Mouse (Mus musculus) intestine, embryonic 14.5 days (tissue): ENCODE data around the gene Lgals8. TPM values are rescaled to one million over a fixed set of nuclear protein-coding genes. Genes with fewer than 3 reads are reported as not detected.
"Not testable (repeated sequence)": the region's sequence is repeated elsewhere in the genome, so short reads cannot be mapped to it uniquely, and the experiment has no call there.

Experiments used
- ATAC-seq: fragments of 200-750 bp; cut with Nextera tagmentation; replicated peaks from 2 replicates; pipeline ENCODE4 v1.8.0; 2017; ENCODE audit warnings: low read depth, moderate number of reproducible peaks, moderate TSS enrichment, moderate library complexity; ENCODE audit not compliant: low FRiP score, low TSS enrichment
- DNase-seq: peaks from one replicate; pipeline ENCODE4 v3.0.0-alpha.2; 2018; ENCODE audit warnings: low spot score
- H3K27ac ChIP-seq: fragments of 300-500 bp; sonication (generic); 2 replicates; pipeline ENCODE4 v1.5.1; 2014; ENCODE audit warnings: low read depth, mild to moderate bottlenecking, control low read depth
- H3K27me3 ChIP-seq: fragments of 300-500 bp; sonication (generic); replicated peaks from 2 replicates; pipeline ENCODE4 v1.6.1; 2014; ENCODE audit warnings: low read length, control low read depth; ENCODE audit not compliant: control insufficient read depth, insufficient read depth
- H3K36me3 ChIP-seq: fragments of 300-500 bp; sonication (generic); 2 replicates; pipeline ENCODE4 v1.6.1; 2014; ENCODE audit warnings: low read length, control low read depth; ENCODE audit not compliant: control insufficient read depth, insufficient read depth
- H3K4me1 ChIP-seq: fragments of 300-500 bp; sonication (generic); replicated peaks from 2 replicates; pipeline ENCODE4 v1.6.1; 2014; ENCODE audit warnings: low read length, control low read depth, mixed read lengths; ENCODE audit not compliant: control insufficient read depth, insufficient read depth
- H3K4me2 ChIP-seq: fragments of 300-500 bp; sonication (generic); 2 replicates; pipeline ENCODE4 v1.6.1; 2014; ENCODE audit warnings: low read length
- H3K4me3 ChIP-seq: fragments of 300-500 bp; sonication (generic); 2 replicates; pipeline ENCODE4 v1.5.1; 2014; ENCODE audit warnings: low read depth, low read length, control low read depth, mixed read lengths
- H3K9ac ChIP-seq: fragments of 300-500 bp; sonication (generic); 2 replicates; pipeline ENCODE4 v1.6.1; 2014; ENCODE audit warnings: mild to moderate bottlenecking, low read length
- H3K9me3 ChIP-seq: fragments of 300-500 bp; sonication (generic); 2 replicates; pipeline ENCODE4 v1.6.1; 2016; ENCODE audit warnings: low read length, control low read depth; ENCODE audit not compliant: control insufficient read depth
- WGBS: fragments of 180-500 bp; shearing (Covaris S2); extraction: QIAGEN DNeasy Blood & Tissue Kit; methylation state at CpG from one replicate; pipeline ENCODE4 v1.1.7; 2014; 5-methylcytosine and 5-hydroxymethylcytosine counted together
- polyA plus RNA-seq: library from polyadenylated mRNA; unstranded; fragments of >200 nt; fragmentation: Nextera tagmentation; extraction: Ambion mirVana; gene quantifications from 2 replicates; pipeline ENCODE4 v1.2.1, GENCODE M21; 2014

Lgals8 gene
- polyA plus RNA-seq, 1 experiment from 2014 or later: 28.2 TPM

DNA sequence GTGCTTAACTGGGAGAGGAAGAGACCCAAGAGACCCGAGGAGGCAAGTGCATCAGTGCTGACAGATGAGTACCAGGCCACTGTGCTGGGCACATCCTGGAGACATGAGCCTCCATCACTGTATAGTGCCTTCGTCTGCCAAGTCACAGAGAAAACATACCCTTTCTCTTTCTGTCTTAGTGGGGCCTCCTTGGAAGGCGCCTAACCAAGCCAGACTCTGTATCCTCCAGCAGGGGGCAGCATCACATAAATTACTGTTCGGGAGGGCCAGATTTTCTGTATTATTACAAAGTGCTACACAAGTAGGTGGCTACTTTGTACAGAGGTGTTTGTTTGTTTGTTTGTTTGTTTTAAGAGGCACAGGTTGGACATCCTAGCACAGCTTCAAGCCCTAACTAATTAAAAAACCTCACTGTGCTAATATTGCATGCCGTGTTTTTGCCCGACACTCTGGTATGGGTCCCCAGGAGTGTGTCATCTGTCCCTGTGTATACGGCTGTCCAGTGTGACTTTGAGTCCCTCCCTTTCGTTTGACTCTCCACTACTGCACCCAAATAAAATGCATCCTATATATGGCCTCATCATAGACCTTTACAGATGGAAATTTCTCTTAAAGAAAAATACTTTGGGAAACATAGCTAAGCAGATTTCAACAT lies 9.1 kb upstream of the Lgals8 start:
- WGBS: 38% methylated on average over 8 of the region's 8 CpGs
- no peaks in the 10 kb centered on the region for H3K27me3 ChIP-seq
- DNase-seq (peak; percentile 88), ATAC-seq (peak; percentile 73)
- no peak overlapping the region for H3K4me2 ChIP-seq
- H3K27ac ChIP-seq: no peak overlapping the region
- no peaks in the 10 kb centered on the region for H3K36me3 ChIP-seq
- no peak overlapping the region for H3K4me3 ChIP-seq
- no peaks in the 10 kb centered on the region for H3K4me1 ChIP-seq
- no peaks in the 10 kb centered on the region for H3K9me3 ChIP-seq
- H3K9ac ChIP-seq: no peak overlapping the region

DNA sequence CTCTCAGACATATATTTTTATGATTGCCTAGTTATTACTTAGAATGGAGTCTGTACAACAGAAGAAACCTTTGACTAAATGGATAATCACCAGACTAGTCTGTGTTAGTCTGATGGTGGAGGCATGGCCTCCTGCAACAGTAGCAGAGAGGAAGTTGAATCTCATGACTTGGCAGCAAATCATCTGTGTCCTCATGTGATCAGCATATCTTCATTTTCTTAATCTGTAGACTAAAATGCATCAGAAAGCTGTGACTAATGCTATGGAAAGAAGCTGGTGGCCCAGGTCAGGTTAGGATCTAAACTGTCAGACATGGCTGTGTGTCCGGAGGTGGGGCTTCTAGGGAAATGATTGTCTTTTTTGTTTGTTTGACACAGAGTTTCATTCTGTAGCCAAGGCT lies 3.7 kb upstream of the Lgals8 start:
- Histone ChIP-seq H3K4me2 (no peak overlapping the region), H3K9me3 (no peaks in the 10 kb centered on the region), H3K27ac (no peak overlapping the region), H3K9ac (no peak overlapping the region), H3K4me3 (no peak overlapping the region), H3K27me3 (no peaks in the 10 kb centered on the region), H3K4me1 (no peaks in the 10 kb centered on the region), H3K36me3 (no peaks in the 10 kb centered on the region)
- ATAC-seq (no peak), DNase-seq (no peak)
- 87% methylated on average over 1 of the region's 1 CpGs for WGBS

DNA sequence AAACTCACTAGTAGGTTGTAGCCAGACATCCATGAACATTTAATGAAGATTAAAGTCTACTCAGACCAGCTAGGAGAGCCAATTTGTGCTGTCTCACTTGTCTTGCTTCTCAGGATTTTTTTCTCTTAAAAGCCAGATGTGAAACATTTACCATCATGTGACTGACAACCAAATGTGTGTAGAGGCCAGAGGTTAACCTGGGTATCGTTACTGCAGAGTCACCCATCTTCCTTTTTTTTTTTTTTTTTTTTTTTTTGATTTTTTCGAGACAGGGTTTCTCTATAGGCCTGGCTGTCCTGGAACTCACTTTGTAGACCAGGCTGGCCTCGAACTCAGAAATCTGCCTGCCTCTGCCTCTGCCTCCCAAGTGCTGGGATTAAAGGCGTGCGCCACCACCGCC lies 585 bp downstream of the Lgals8 start:
- H3K4me2 ChIP-seq, DNase-seq, H3K4me1 ChIP-seq, ATAC-seq, H3K9me3 ChIP-seq, H3K27me3 ChIP-seq, H3K4me3 ChIP-seq, H3K36me3 ChIP-seq, H3K27ac ChIP-seq, H3K9ac ChIP-seq: not testable (repeated sequence)
- 78% methylated on average over 6 of the region's 6 CpGs for WGBS

DNA sequence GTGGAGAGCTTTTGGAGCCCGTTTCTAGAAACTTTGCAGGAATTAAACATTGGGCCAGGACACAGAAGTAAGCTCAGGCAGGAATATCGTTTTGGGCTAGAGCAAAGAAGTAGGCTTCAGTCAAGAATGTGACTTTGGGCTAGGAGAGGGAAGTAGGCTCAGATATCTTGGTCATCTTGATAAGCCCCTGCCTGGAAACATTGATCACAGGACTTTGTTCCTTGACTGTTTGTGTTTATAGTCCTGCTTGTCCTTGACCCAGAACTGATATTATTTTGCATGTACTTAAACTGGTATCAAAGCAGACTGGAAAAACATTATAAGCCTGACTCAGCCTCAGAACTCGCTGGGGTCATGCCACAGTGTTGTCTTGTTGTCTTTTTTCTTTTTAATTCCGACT lies 2.1 kb downstream of the Lgals8 start:
- H3K36me3 ChIP-seq: 0 out of 2 replicates have a peak, but pooled peaks cover 2% of the 10 kb centered on the region
- WGBS: 79% methylated on average over 4 of the region's 4 CpGs
- peaks cover 6% of the 10 kb centered on the region; the same call in 1 of the 2 replicates for H3K4me1 ChIP-seq

DNA sequence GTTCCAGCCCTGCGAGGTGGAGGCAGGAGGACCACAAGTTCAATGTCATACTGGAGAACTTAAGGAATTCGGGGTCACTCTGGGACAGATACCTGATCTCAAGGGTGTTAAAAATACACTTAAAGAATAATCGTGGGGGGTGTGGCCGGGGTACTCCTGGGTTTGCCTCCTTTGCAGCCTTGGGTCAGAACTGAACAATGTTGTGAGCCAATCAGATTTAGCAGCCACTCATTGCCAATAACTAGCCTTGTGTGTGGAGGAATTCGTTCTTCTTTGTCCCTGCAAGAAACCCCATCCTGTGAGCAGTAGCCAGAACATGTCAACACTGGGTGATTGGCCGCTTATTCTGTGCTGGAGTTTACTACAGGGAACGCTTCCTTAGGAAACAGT lies 3.0 kb downstream of the Lgals8 start:
- DNase-seq (no peak), ATAC-seq (no peak)
- peak overlapping the region; percentile 69 for H3K4me3 ChIP-seq
- H3K27ac ChIP-seq: peak overlapping the region; percentile 12; the same call in 1 of the 2 replicates
- peak overlapping the region; percentile 70 for H3K9ac ChIP-seq
- 0 out of 2 replicates have a peak, but pooled peaks cover 2% of the 10 kb centered on the region for H3K36me3 ChIP-seq
- WGBS: 2% methylated on average over 7 of the region's 7 CpGs
- no peaks in the 10 kb centered on the region for H3K27me3 ChIP-seq
- H3K9me3 ChIP-seq: no peaks in the 10 kb centered on the region
- peak overlapping the region; percentile 60 for H3K4me2 ChIP-seq
- H3K4me1 ChIP-seq: peaks cover 6% of the 10 kb centered on the region; the same call in 1 of the 2 replicates

More for the DNA sequence above, 2.1 kb downstream of the Lgals8 start:
- Histone ChIP-seq H3K27ac (no peak overlapping the region), H3K27me3 (no peaks in the 10 kb centered on the region), H3K9ac (no peak overlapping the region), H3K9me3 (no peaks in the 10 kb centered on the region), H3K4me3 (no peak overlapping the region), H3K4me2 (no peak overlapping the region)
- ATAC-seq: no peak
- DNase-seq: no peak

DNA sequence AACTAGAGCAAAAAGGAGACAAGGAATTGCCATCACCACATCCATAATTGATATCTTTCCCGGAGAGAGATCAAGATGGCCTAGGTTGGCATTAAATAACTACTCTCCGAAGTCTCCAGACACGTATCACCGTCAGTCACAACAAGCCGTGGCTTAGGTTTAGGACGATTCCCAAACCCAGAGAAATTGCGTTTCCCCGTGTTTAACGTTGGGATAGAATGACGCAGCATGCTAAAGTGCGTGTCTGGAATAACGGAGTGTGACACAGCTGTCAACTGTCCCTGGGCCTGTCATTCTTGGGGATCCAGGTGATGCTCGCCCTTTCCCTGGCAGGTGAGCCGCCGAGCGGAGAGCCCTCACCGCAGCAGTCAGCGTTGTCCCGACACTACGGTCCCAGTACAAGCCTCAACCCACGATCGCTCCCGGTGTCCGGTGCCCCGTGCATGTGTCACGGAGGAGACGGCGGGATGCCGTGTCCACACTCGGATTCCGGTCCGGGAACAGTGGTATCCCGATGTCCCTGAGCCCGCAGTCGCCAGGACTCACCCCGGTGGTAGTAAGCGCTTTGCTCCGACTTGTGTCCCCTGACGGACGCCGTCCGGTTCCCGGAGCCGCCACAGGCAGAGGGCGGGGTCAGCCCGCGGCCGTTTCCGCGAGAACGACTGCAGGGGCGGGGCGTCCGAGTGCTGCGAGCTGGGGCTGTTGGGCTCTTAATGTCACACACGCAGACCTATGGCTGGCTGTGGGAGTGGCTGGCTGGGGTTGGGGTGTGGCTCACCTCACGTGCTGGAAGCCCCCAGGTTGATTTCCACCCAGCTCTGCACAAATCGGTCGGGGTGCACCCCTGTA lies 3.6 kb downstream of the Lgals8 start:
- Histone ChIP-seq H3K4me1 (peaks cover 6% of the 10 kb centered on the region; the same call in 1 of the 2 replicates), H3K9ac (peak overlapping the region; percentile 70), H3K4me3 (peak overlapping the region; percentile 69), H3K9me3 (no peaks in the 10 kb centered on the region), H3K27me3 (no peaks in the 10 kb centered on the region), H3K4me2 (peak overlapping the region; percentile 60), H3K27ac (peak overlapping the region; percentile 12), H3K36me3 (0 out of 2 replicates have a peak, but pooled peaks cover 2% of the 10 kb centered on the region)
- under 1% methylated on average over 59 of the region's 59 CpGs for WGBS
- ATAC-seq (peak; percentile 94), DNase-seq (peak; percentile 94)

DNA sequence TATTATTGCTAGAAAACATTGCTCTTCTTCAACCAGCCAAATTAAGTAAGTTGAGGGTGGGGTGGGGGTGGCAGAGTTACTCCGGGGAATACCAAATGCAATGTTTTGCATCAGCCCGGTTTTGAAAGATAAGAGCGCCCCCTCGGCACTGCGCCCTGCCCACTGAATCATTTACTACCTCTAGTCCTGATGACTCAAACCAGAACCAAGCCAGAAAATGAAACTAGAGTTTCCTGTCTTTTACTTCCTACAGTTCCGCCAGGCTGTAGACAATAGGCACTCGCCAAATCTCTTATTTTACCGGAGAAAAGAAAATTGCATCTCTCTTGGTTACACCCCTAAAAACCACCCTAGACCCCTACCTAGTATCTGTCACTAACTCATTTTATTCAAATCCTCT lies 4.3 kb downstream of the Lgals8 start:
- WGBS: 4% methylated on average over 8 of the region's 8 CpGs
- peak overlapping the region; percentile 70 for H3K9ac ChIP-seq
- no peaks in the 10 kb centered on the region for H3K27me3 ChIP-seq
- peak overlapping the region; percentile 60 for H3K4me2 ChIP-seq
- DNase-seq (peak; percentile 59), ATAC-seq (peak; percentile 44)
- no peaks in the 10 kb centered on the region for H3K9me3 ChIP-seq
- H3K4me3 ChIP-seq: peak overlapping the region; percentile 69
- H3K27ac ChIP-seq: peak overlapping the region; percentile 12
- peaks cover 6% of the 10 kb centered on the region; the same call in 1 of the 2 replicates for H3K4me1 ChIP-seq
- H3K36me3 ChIP-seq: 0 out of 2 replicates have a peak, but pooled peaks cover 2% of the 10 kb centered on the region

DNA sequence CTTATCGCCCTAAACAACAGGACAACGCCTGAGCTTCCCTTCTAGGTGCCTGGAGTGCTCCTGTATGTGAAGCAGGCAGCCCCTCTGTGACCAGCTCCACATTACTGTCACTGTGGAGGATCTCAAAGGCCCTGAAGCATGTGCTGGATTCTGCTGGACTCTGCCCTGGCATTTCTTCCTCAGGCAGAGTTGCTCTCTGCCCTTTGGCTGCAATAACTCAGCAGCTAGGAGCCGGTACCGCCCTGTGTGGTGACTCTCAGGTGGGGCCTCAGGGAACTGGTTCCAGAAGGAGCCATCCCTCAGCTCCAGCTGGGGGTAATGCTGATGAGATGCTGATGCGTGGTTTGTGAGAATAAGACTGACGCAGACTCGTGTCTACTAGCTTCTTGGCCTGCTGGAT lies 8.0 kb downstream of the Lgals8 start:
- H3K36me3 ChIP-seq: peaks cover 19% of the 10 kb centered on the region; the same call in 1 of the 2 replicates
- H3K27ac ChIP-seq: no peak overlapping the region
- H3K9ac ChIP-seq: no peak overlapping the region
- no peaks in the 10 kb centered on the region for H3K27me3 ChIP-seq
- WGBS: 72% methylated on average over 7 of the region's 7 CpGs
- peaks cover under 1% of the 10 kb centered on the region; the same call in 1 of the 2 replicates for H3K4me1 ChIP-seq
- no peak overlapping the region for H3K4me2 ChIP-seq
- H3K4me3 ChIP-seq: no peak overlapping the region
- DNase-seq (no peak), ATAC-seq (no peak)
- H3K9me3 ChIP-seq: no peaks in the 10 kb centered on the region
